Mouse (Mus musculus) midbrain, postnatal 0 days (tissue): ENCODE data around the gene Trub1. TPM values are rescaled to one million over a fixed set of nuclear protein-coding genes. Genes with fewer than 3 reads are reported as not detected.
A peak's percentile ranks its signal among the peaks of the same experiment; 100 is the strongest.

Experiments used
- ATAC-seq: fragments of 200-750 bp; cut with Nextera tagmentation; 2 replicates; pipeline ENCODE4 v1.8.0; 2017; ENCODE audit warnings: moderate number of reproducible peaks, mild to moderate bottlenecking, moderate TSS enrichment, moderate library complexity; ENCODE audit not compliant: low FRiP score
- DNase-seq: peaks from one replicate; pipeline ENCODE4 v3.0.0-alpha.2; 2015; ENCODE audit warnings: low spot score
- H3K27ac ChIP-seq: fragments of 300-500 bp; sonication (generic); 2 replicates; pipeline ENCODE4 v1.5.1; 2014; ENCODE audit warnings: low read depth, mild to moderate bottlenecking, low read length, mixed read lengths
- H3K27me3 ChIP-seq: fragments of 300-500 bp; sonication (generic); 2 replicates; pipeline ENCODE4 v1.6.1; 2014; ENCODE audit warnings: low read length, control low read depth, mixed read lengths; ENCODE audit not compliant: insufficient read depth
- H3K36me3 ChIP-seq: fragments of 300-500 bp; sonication (generic); 2 replicates; pipeline ENCODE4 v1.6.1; 2014; ENCODE audit warnings: low read length, control low read depth, mixed read lengths; ENCODE audit not compliant: insufficient read depth
- H3K4me1 ChIP-seq: fragments of 300-500 bp; sonication (generic); 2 replicates; pipeline ENCODE4 v1.6.1; 2014; ENCODE audit warnings: mild to moderate bottlenecking, control low read depth, antibody characterized with exemption, low read length, mixed read lengths; ENCODE audit not compliant: insufficient read depth
- H3K4me2 ChIP-seq: fragments of 300-500 bp; sonication (generic); 2 replicates; pipeline ENCODE4 v1.6.1; 2014; ENCODE audit warnings: low read depth, mild to moderate bottlenecking, low read length, mixed read lengths; ENCODE audit not compliant: poor library complexity, severe bottlenecking
- H3K4me3 ChIP-seq: fragments of 300-500 bp; sonication (generic); 2 replicates; pipeline ENCODE4 v1.5.1; 2014; ENCODE audit warnings: low read depth, mild to moderate bottlenecking, low read length, moderate library complexity
- H3K9ac ChIP-seq: fragments of 300-500 bp; sonication (generic); replicated peaks from 2 replicates; pipeline ENCODE4 v1.6.1; 2014; ENCODE audit warnings: mild to moderate bottlenecking, low read length, moderate library complexity, mixed read lengths; ENCODE audit not compliant: poor library complexity, severe bottlenecking
- H3K9me3 ChIP-seq: fragments of 300-500 bp; sonication (generic); 2 replicates; pipeline ENCODE4 v1.6.1; 2016; ENCODE audit warnings: low read length, control low read depth
- CTCF ChIP-seq: IDR thresholded peaks from 2 replicates; pipeline ENCODE4 v1.5.1; 2016; ENCODE audit warnings: antibody characterized with exemption, mild to moderate bottlenecking
- WGBS: fragments of 180-500 bp; shearing (Covaris S2); extraction: QIAGEN DNeasy Blood & Tissue Kit; methylation state at CpG from one replicate; pipeline ENCODE4 v1.1.7; 2014; 5-methylcytosine and 5-hydroxymethylcytosine counted together
- polyA plus RNA-seq: library from polyadenylated mRNA; unstranded; fragments of >200 nt; fragmentation: Nextera tagmentation; extraction: Ambion mirVana; gene quantifications from 2 replicates; pipeline ENCODE4 v1.2.1, GENCODE M21; 2015
- total RNA-seq: library from RNA; depleted of rRNA; stranded (reverse); fragments of >200 nt; gene quantifications from 2 replicates; pipeline ENCODE4 v1.2.3, GENCODE M21; 2014; rRNA removed

The Trub1 gene
- total and polyA plus RNA-seq, 2 experiments from 2014 or later: 18.3 to 18.5 TPM

- H3K27me3 ChIP-seq: no peaks in the 10 kb centered on the region
- ATAC-seq: no peak
- no peak overlapping the region for H3K27ac ChIP-seq
- peak; percentile 46 for DNase-seq
- H3K36me3 ChIP-seq: no peaks in the 10 kb centered on the region
- no peak overlapping the region for H3K9ac ChIP-seq
- H3K9me3 ChIP-seq: no peaks in the 10 kb centered on the region
- H3K4me1 ChIP-seq: no peaks in the 10 kb centered on the region
- no peak overlapping the region for H3K4me3 ChIP-seq
- no peak overlapping the region for H3K4me2 ChIP-seq
- 71% methylated on average over 7 of the region's 7 CpGs for WGBS
- no peak for TF ChIP-seq CTCF
Observed at GRCm38 (mm10) chr19:57537510-57538182, 84.9 kb downstream of the Trub1 start.

GRCm38 (mm10) chr19:57540118-57540517 lies 87.4 kb downstream of the Trub1 start:
- Histone ChIP-seq H3K27me3 (no peaks in the 10 kb centered on the region), H3K9me3 (no peaks in the 10 kb centered on the region), H3K9ac (no peak overlapping the region), H3K4me2 (no peak overlapping the region), H3K27ac (no peak overlapping the region), H3K4me1 (peaks cover 7% of the 10 kb centered on the region; the same call in 1 of the 2 replicates), H3K4me3 (no peak overlapping the region), H3K36me3 (no peaks in the 10 kb centered on the region)
- no peak for ATAC-seq
- 91% methylated on average over 11 of the region's 11 CpGs for WGBS
- DNase-seq: no peak
- no peak for TF ChIP-seq CTCF

Other genes with a start within 250 kb of the Trub1 start
- gene Ablim1, start 138.0 kb upstream of the Trub1 start, total RNA-seq: 81.2 and 104 TPM in 2 replicates
- 50.7 and 53.2 TPM in 2 replicates for gene Ablim1, start 138.0 kb upstream of the Trub1 start, polyA plus RNA-seq
- gene Fam160b1, start 92.2 kb upstream of the Trub1 start, total RNA-seq: 19.9 and 22.4 TPM in 2 replicates
- 10.7 and 11.0 TPM in 2 replicates for gene Fam160b1, start 92.2 kb upstream of the Trub1 start, polyA plus RNA-seq
- gene Atrnl1, start 158.1 kb downstream of the Trub1 start, total RNA-seq: 60.5 and 80.5 TPM in 2 replicates
- 4.9 and 5.4 TPM in 2 replicates for gene Atrnl1, start 158.1 kb downstream of the Trub1 start, polyA plus RNA-seq